Mouse (Mus musculus): ENCODE measurements at regions not wholly inside any gene's neighbourhood (a gene's known extent, or its start where the extent isn't known, plus 50 kb on each side); places are given as distances from the start of the nearest gene placed in this dataset.

GRCm38 (mm10) chr1:185607611-185608010 lies 153.0 kb downstream of the Slc30a10 start:
- TF ChIP-seq CTCF (IDR thresholded peaks at IDR 0.05; ENCODE audit: control insufficient read depth, insufficient read depth, insufficient replicate concordance, low read depth, low read length) (no peak), POLR2A (IDR thresholded peaks at IDR 0.05; ENCODE audit: control insufficient read depth, low read depth, low read length) (no peak)

Measured in testis, adult 2 months (tissue).